Mouse (Mus musculus) midbrain, embryonic 16.5 days (tissue): ENCODE data around the gene Rapgef4. TPM values are rescaled to one million over a fixed set of nuclear protein-coding genes. Genes with fewer than 3 reads are reported as not detected.
A peak's percentile ranks its signal among the peaks of the same experiment; 100 is the strongest.

Experiments
- ATAC-seq: fragments of 200-750 bp; cut with Nextera tagmentation; 2 replicates; pipeline ENCODE4 v1.8.0; 2017; ENCODE audit warnings: moderate TSS enrichment
- H3K27ac ChIP-seq: fragments of 300-500 bp; sonication (generic); 2 replicates; pipeline ENCODE4 v1.5.1; 2014; ENCODE audit warnings: mild to moderate bottlenecking, low read length, mixed read lengths
- H3K27me3 ChIP-seq: fragments of 300-500 bp; sonication (generic); 2 replicates; pipeline ENCODE4 v1.6.1; 2014; ENCODE audit warnings: low read depth, low read length, mixed read lengths; ENCODE audit not compliant: control insufficient read depth, insufficient read depth
- H3K36me3 ChIP-seq: fragments of 300-500 bp; sonication (generic); 2 replicates; pipeline ENCODE4 v1.6.1; 2014; ENCODE audit warnings: mild to moderate bottlenecking, low read length, moderate library complexity, mixed read lengths; ENCODE audit not compliant: control insufficient read depth, insufficient read depth
- H3K4me1 ChIP-seq: fragments of 300-500 bp; sonication (generic); 2 replicates; pipeline ENCODE4 v1.6.1; 2014; ENCODE audit warnings: mild to moderate bottlenecking, low read length, mixed read lengths; ENCODE audit not compliant: control insufficient read depth, insufficient read depth
- H3K4me2 ChIP-seq: fragments of 300-500 bp; sonication (generic); 2 replicates; pipeline ENCODE4 v1.6.1; 2014; ENCODE audit warnings: mild to moderate bottlenecking, low read length, mixed read lengths
- H3K4me3 ChIP-seq: fragments of 300-500 bp; sonication (generic); 2 replicates; pipeline ENCODE4 v1.5.1; 2014; ENCODE audit warnings: low read depth, mild to moderate bottlenecking, low read length, moderate library complexity, mixed read lengths
- H3K9ac ChIP-seq: fragments of 300-500 bp; sonication (generic); 2 replicates; pipeline ENCODE4 v1.6.1; 2014; ENCODE audit warnings: low read depth, low read length, mixed read lengths
- H3K9me3 ChIP-seq: fragments of 300-500 bp; sonication (generic); replicated peaks from 2 replicates; pipeline ENCODE4 v1.6.1; 2014; ENCODE audit warnings: mild to moderate bottlenecking, low read length, mixed read lengths; ENCODE audit not compliant: control insufficient read depth, poor library complexity, severe bottlenecking
- WGBS: fragments of 180-500 bp; shearing (Covaris S2); extraction: QIAGEN DNeasy Blood & Tissue Kit; methylation state at CpG from one replicate; pipeline ENCODE4 v1.1.7; 2014; 5-methylcytosine and 5-hydroxymethylcytosine counted together
- polyA plus RNA-seq: library from polyadenylated mRNA; unstranded; fragments of >200 nt; fragmentation: Nextera tagmentation; extraction: Ambion mirVana; gene quantifications from 2 replicates; pipeline ENCODE4 v1.2.1, GENCODE M21; 2015

The Rapgef4 gene
- polyA plus RNA-seq, 1 experiment from 2014 or later = 40.2 TPM

DNA sequence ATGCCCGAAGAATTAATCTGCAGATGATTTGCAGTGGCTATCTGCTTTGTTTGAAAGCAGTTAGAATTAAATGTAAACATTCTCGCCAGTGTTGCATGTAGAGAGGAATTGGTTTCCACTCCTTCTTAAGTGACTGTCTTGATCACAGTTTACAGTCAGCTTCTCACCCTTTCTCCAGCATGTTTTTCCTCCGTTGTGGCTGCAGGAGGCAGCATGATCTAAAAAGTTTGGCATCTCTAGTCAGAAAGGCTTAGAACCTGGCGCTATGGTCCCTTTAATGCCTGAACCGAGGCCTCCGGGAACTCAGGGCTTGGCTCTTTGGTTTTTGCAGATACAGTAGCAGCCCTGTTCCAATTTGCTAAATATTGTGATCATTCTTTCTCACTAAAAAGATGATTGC, 63.2 kb downstream of the Rapgef4 start:
- H3K27ac ChIP-seq = no peak overlapping the region
- H3K9ac ChIP-seq = no peak overlapping the region
- H3K9me3 ChIP-seq = no peaks in the 10 kb centered on the region
- no peak overlapping the region for H3K4me2 ChIP-seq
- no peak overlapping the region for H3K4me3 ChIP-seq
- peaks cover 8% of the 10 kb centered on the region for H3K4me1 ChIP-seq
- ATAC-seq = no peak
- no peaks in the 10 kb centered on the region for H3K27me3 ChIP-seq
- 55% methylated on average over 6 of the region's 6 CpGs for WGBS
- H3K36me3 ChIP-seq = no peaks in the 10 kb centered on the region

DNA sequence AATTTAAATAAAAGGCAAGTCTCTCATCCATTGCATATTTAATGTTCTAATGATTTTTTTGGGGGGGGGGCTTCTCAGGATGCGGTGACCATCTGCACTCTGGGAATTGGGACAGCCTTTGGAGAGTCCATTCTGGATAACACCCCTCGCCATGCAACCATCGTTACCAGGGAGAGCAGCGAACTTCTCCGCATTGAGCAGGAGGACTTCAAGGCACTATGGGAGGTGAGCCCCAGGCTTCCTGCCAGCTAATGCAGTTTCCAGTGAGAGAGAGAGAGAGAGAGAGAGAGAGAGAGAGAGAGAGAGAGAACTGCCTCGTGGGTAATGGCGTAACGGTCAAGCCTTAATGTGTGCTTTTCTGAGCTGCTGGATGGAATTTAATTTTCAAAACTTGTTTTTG, 64.0 kb downstream of the Rapgef4 start:
- ATAC-seq = no peak
- H3K9me3 ChIP-seq = no peaks in the 10 kb centered on the region
- WGBS = 58% methylated on average over 8 of the region's 8 CpGs

DNA sequence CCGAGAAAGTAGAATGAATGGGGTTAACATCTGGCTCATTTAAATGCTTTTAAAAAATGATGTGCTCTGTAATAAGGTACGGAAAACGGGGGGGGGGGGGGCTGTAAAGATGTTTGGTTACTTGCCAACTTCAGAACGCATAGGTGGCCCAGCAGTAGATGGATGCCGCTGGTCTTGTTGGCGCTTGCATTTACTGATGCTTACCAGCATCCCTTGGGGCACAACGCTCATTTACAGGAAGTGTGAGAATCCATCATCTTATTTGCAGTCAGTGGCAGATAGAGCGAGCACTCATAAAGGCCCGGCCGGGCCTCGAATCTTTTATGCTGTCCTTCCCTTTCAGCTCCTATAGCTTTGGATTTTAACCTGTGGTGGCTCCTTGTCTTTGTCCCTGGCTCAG, 64.6 kb downstream of the Rapgef4 start:
- Histone ChIP-seq H3K27ac (no peak overlapping the region), H3K4me2 (no peak overlapping the region), H3K4me1 (peaks cover 5% of the 10 kb centered on the region; the same call in 1 of the 2 replicates), H3K9ac (no peak overlapping the region), H3K36me3 (no peaks in the 10 kb centered on the region), H3K4me3 (no peak overlapping the region), H3K9me3 (no peaks in the 10 kb centered on the region), H3K27me3 (no peaks in the 10 kb centered on the region)
- 63% methylated on average over 11 of the region's 11 CpGs for WGBS
- no peak for ATAC-seq

More for the DNA sequence above, 64.0 kb downstream of the Rapgef4 start:
- Histone ChIP-seq H3K36me3 (no peaks in the 10 kb centered on the region), H3K9ac (no peak overlapping the region), H3K4me1 (0 out of 2 replicates have a peak, but pooled peaks cover 5% of the 10 kb centered on the region), H3K4me3 (no peak overlapping the region), H3K27ac (no peak overlapping the region), H3K4me2 (no peak overlapping the region), H3K27me3 (no peaks in the 10 kb centered on the region)

- Histone ChIP-seq H3K4me2 (no peak overlapping the region), H3K36me3 (no peaks in the 10 kb centered on the region), H3K27ac (no peak overlapping the region; the same call in 1 of the 2 replicates), H3K4me3 (no peak overlapping the region), H3K4me1 (peaks cover 2% of the 10 kb centered on the region; the same call in 1 of the 2 replicates), H3K9me3 (no peaks in the 10 kb centered on the region), H3K27me3 (no peaks in the 10 kb centered on the region), H3K9ac (no peak overlapping the region)
- ATAC-seq = no peak
- WGBS = 25% methylated on average over 7 of the region's 7 CpGs
Observed at GRCm38 (mm10) chr2:72050451-72050850, 69.4 kb downstream of the Rapgef4 start.

DNA sequence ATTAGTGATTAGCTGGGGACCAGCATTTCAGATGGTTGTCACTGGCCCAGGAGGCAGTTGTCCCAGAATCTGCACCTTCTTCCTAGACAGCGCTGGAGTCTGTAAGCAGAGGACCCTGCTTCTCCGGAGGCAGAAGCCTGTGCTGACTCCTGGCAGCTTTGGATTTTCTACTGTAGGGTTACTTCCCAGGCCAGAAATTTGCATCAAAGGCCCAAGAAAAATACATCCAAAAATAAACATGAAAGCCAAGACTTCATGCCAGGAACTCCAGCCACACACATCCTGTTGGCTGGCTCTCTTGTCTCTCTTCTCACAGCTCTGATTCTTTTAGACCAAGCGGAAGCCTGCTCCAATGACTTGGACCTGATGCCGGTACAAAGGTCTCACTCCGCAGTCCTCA, 73.2 kb downstream of the Rapgef4 start:
- 79% methylated on average over 5 of the region's 5 CpGs for WGBS
- no peak overlapping the region for H3K4me3 ChIP-seq
- no peak overlapping the region for H3K4me2 ChIP-seq
- H3K9ac ChIP-seq = no peak overlapping the region
- no peak overlapping the region for H3K27ac ChIP-seq
- no peaks in the 10 kb centered on the region; the same call in 1 of the 2 replicates for H3K4me1 ChIP-seq
- no peaks in the 10 kb centered on the region for H3K36me3 ChIP-seq
- H3K9me3 ChIP-seq = no peaks in the 10 kb centered on the region
- no peak for ATAC-seq
- H3K27me3 ChIP-seq = no peaks in the 10 kb centered on the region

- Histone ChIP-seq H3K27me3 (no peaks in the 10 kb centered on the region), H3K4me3 (no peak overlapping the region), H3K9ac (no peak overlapping the region), H3K27ac (no peak overlapping the region), H3K4me1 (no peaks in the 10 kb centered on the region; the same call in 1 of the 2 replicates), H3K36me3 (no peaks in the 10 kb centered on the region), H3K4me2 (no peak overlapping the region), H3K9me3 (no peaks in the 10 kb centered on the region)
- ATAC-seq = no peak
- 80% methylated on average over 6 of the region's 6 CpGs for WGBS
Observed at GRCm38 (mm10) chr2:72054736-72055135, 73.7 kb downstream of the Rapgef4 start.

DNA sequence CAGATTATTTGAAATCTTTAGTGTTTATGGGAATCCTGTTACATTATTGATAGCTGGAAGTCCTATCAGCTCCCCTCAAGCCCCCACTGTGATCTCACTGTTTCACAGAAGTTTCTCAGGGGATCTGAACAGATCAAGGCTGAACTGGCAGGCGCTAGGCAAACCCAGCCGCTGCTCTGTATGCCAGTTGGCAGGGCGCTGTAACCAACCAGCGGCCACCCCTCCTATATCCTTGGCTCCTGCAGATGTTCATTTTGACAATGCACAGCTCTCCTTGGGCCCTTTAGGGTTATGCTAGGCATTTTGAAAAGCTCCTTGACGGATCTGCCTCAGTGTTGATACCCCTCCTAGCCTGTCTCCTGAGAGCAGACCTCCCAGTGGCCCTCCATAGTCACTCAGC, 74.4 kb downstream of the Rapgef4 start:
- Histone ChIP-seq H3K9me3 (no peaks in the 10 kb centered on the region), H3K27me3 (no peaks in the 10 kb centered on the region), H3K4me2 (0 out of 2 replicates have a peak overlapping the region, but pooled peaks have one; percentile 3), H3K27ac (no peak overlapping the region), H3K4me1 (no peaks in the 10 kb centered on the region; the same call in 1 of the 2 replicates), H3K9ac (no peak overlapping the region), H3K4me3 (no peak overlapping the region), H3K36me3 (no peaks in the 10 kb centered on the region)
- no peak for ATAC-seq
- WGBS = 72% methylated on average over 5 of the region's 5 CpGs

DNA sequence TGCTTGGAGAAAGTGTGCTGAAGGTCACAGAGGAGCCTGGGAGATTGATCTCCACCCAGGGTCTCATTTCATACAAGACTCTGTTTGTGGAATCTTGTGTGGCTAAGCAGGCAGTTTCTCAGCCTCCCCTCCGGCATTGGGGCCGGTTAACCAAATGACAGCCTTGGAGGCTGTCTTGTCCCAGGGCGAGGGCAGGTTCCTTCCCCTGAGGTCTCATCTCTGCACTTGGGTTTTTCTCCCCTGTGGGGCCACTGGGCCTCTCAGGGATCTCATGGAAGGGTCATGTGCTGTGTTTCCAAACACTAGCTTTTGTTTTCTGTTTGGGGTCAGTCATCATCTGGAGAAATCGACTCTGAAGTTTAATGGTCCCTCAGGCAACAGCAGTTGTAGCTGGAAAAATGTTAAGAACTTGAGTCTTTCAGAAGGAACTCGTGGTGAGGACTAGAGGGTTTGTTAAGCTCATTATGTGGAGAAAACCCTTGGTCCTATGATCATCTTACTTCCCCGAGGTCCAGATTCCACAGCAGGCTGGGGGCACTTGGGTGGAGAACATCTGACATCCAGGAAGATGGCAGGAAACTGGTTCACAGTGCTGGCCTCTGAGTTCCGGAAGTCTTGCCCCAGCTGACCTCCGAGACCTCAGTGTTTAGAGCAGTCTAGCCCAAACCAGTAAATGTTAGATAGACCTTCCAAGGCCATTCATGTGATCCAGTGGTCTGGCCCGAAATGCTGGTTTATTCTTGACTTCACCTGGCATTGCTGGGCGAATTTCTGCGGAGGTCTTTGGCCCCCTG, 75.2 kb downstream of the Rapgef4 start:
- H3K4me3 ChIP-seq = no peak overlapping the region
- no peak overlapping the region for H3K4me2 ChIP-seq
- 0 out of 2 replicates have a peak overlapping the region, but pooled peaks have one; percentile 12 for H3K27ac ChIP-seq
- H3K4me1 ChIP-seq = no peaks in the 10 kb centered on the region
- H3K9ac ChIP-seq = no peak overlapping the region
- ATAC-seq = no peak
- H3K36me3 ChIP-seq = no peaks in the 10 kb centered on the region
- H3K9me3 ChIP-seq = no peaks in the 10 kb centered on the region
- 62% methylated on average over 11 of the region's 11 CpGs for WGBS
- no peaks in the 10 kb centered on the region for H3K27me3 ChIP-seq

- no peak for ATAC-seq
- 67% methylated on average over 4 of the region's 4 CpGs for whole genome bisulfite sequencing
- H3K9ac ChIP-seq = no peak overlapping the region
- H3K27me3 ChIP-seq = no peaks in the 10 kb centered on the region
- H3K27ac ChIP-seq = no peak overlapping the region
- no peaks in the 10 kb centered on the region; the same call in 1 of the 2 replicates for H3K4me1 ChIP-seq
- H3K4me2 ChIP-seq = no peak overlapping the region
- H3K9me3 ChIP-seq = no peaks in the 10 kb centered on the region
- no peaks in the 10 kb centered on the region for H3K36me3 ChIP-seq
- no peak overlapping the region for H3K4me3 ChIP-seq
Observed at GRCm38 (mm10) chr2:72062931-72063330, 81.9 kb downstream of the Rapgef4 start.
